Mouse (Mus musculus) lung, embryonic 16.5 days (tissue): ENCODE results near the gene Ppfibp2. TPM values are rescaled to one million over a fixed set of nuclear protein-coding genes. Genes with fewer than 3 reads are reported as not detected.

Experiments used
- ATAC-seq: fragments of 200-750 bp; cut with Nextera tagmentation; 2 replicates; pipeline ENCODE4 v1.8.0; 2017; ENCODE audit warnings: low read depth, mild to moderate bottlenecking, moderate library complexity
- H3K27ac ChIP-seq: fragments of 300-500 bp; sonication (generic); 2 replicates; pipeline ENCODE4 v1.5.1; 2014; ENCODE audit warnings: mild to moderate bottlenecking, control low read depth, low read length
- H3K27me3 ChIP-seq: fragments of 300-500 bp; sonication (generic); 2 replicates; pipeline ENCODE4 v1.6.1; 2014; ENCODE audit warnings: low read depth, low read length, mixed read lengths; ENCODE audit not compliant: control insufficient read depth, insufficient read depth
- H3K36me3 ChIP-seq: fragments of 300-500 bp; sonication (generic); 2 replicates; pipeline ENCODE4 v1.6.1; 2014; ENCODE audit warnings: low read length; ENCODE audit not compliant: control insufficient read depth, insufficient read depth
- H3K4me1 ChIP-seq: fragments of 300-500 bp; sonication (generic); replicated peaks from 2 replicates; pipeline ENCODE4 v1.6.1; 2014; ENCODE audit warnings: low read length, mixed read lengths; ENCODE audit not compliant: control insufficient read depth, insufficient read depth
- H3K4me2 ChIP-seq: fragments of 300-500 bp; sonication (generic); 2 replicates; pipeline ENCODE4 v1.6.1; 2014; ENCODE audit warnings: low read depth, low read length, control low read depth
- H3K4me3 ChIP-seq: fragments of 300-500 bp; sonication (generic); 2 replicates; pipeline ENCODE4 v1.5.1; 2014; ENCODE audit warnings: mild to moderate bottlenecking, low read length, control low read depth
- H3K9ac ChIP-seq: fragments of 300-500 bp; sonication (generic); 2 replicates; pipeline ENCODE4 v1.6.1; 2014; ENCODE audit warnings: low read length, control low read depth
- H3K9me3 ChIP-seq: fragments of 300-500 bp; sonication (generic); 2 replicates; pipeline ENCODE4 v1.6.1; 2016; ENCODE audit warnings: low read length; ENCODE audit not compliant: control insufficient read depth
- WGBS: fragments of 180-500 bp; shearing (Covaris S2); extraction: QIAGEN DNeasy Blood & Tissue Kit; methylation state at CpG from one replicate; pipeline ENCODE4 v1.1.7; 2014; 5-methylcytosine and 5-hydroxymethylcytosine counted together
- polyA plus RNA-seq: library from polyadenylated mRNA; unstranded; fragments of >200 nt; fragmentation: Nextera tagmentation; extraction: Ambion mirVana; gene quantifications from 2 replicates; pipeline ENCODE4 v1.2.1, GENCODE M21; 2015

The Ppfibp2 gene
- polyA plus RNA-seq, result 9.2 and 9.7 TPM in 2 replicates

GRCm38 (mm10) chr7:107594857-107595402, at the start of gene Ppfibp2:
Ppfibp2 (plus strand) TSS chr7:107595207.
- 1% methylated on average over 22 of the region's 24 CpGs for WGBS
- no peaks in the 10 kb centered on the region for H3K36me3 ChIP-seq
- ATAC-seq, result peak; percentile 98
- H3K4me3 ChIP-seq, result peak within 1 kb of the TSS; percentile 65
- H3K4me2 ChIP-seq, result peak within 1 kb of the TSS; percentile 82
- no peaks in the 10 kb centered on the region for H3K9me3 ChIP-seq
- peak within 1 kb of the TSS; percentile 68 for H3K27ac ChIP-seq
- H3K9ac ChIP-seq, result peak within 1 kb of the TSS; percentile 63
- no peaks in the 10 kb centered on the region; the same call in none of the 2 replicates for H3K4me1 ChIP-seq
- no peaks in the 10 kb centered on the region for H3K27me3 ChIP-seq

GRCm38 (mm10) chr7:107547872-107548271, 47.1 kb upstream of the Ppfibp2 start:
- Histone ChIP-seq H3K27ac (no peak overlapping the region), H3K4me1 (no peaks in the 10 kb centered on the region), H3K4me3 (no peak overlapping the region), H3K9ac (no peak overlapping the region), H3K36me3 (no peaks in the 10 kb centered on the region), H3K4me2 (no peak overlapping the region), H3K9me3 (no peaks in the 10 kb centered on the region), H3K27me3 (no peaks in the 10 kb centered on the region)
- 86% methylated on average over 3 of the region's 3 CpGs for WGBS
- no peak for ATAC-seq

- ATAC-seq, result no peak
- H3K4me1 ChIP-seq, result no peaks in the 10 kb centered on the region
- H3K27ac ChIP-seq, result no peak overlapping the region
- H3K9me3 ChIP-seq, result no peaks in the 10 kb centered on the region
- H3K9ac ChIP-seq, result no peak overlapping the region
- no peaks in the 10 kb centered on the region for H3K36me3 ChIP-seq
- WGBS, result 53% methylated on average over 1 of the region's 1 CpGs
- no peak overlapping the region for H3K4me2 ChIP-seq
- H3K4me3 ChIP-seq, result no peak overlapping the region
- no peaks in the 10 kb centered on the region for H3K27me3 ChIP-seq
These were observed 41.5 kb upstream of the Ppfibp2 start for GRCm38 (mm10) chr7:107553461-107553860.

GRCm38 (mm10) chr7:107555906-107556305, 39.1 kb upstream of the Ppfibp2 start:
- WGBS, result 89% methylated on average over 3 of the region's 3 CpGs
- Histone ChIP-seq H3K4me1 (no peaks in the 10 kb centered on the region), H3K4me3 (no peak overlapping the region), H3K36me3 (no peaks in the 10 kb centered on the region), H3K27ac (no peak overlapping the region), H3K27me3 (no peaks in the 10 kb centered on the region), H3K9ac (no peak overlapping the region), H3K9me3 (no peaks in the 10 kb centered on the region), H3K4me2 (no peak overlapping the region)
- ATAC-seq, result no peak

GRCm38 (mm10) chr7:107560675-107561074, 34.3 kb upstream of the Ppfibp2 start:
- Histone ChIP-seq H3K27me3 (no peaks in the 10 kb centered on the region), H3K27ac (no peak overlapping the region), H3K9me3 (no peaks in the 10 kb centered on the region), H3K36me3 (no peaks in the 10 kb centered on the region), H3K4me1 (no peaks in the 10 kb centered on the region), H3K4me2 (no peak overlapping the region), H3K4me3 (no peak overlapping the region), H3K9ac (no peak overlapping the region)
- 50% methylated on average over 2 of the region's 2 CpGs for WGBS
- no peak for ATAC-seq

GRCm38 (mm10) chr7:107561584-107561983, 33.4 kb upstream of the Ppfibp2 start:
- H3K9me3 ChIP-seq, result no peaks in the 10 kb centered on the region
- ATAC-seq, result no peak
- no peak overlapping the region for H3K4me2 ChIP-seq
- no peaks in the 10 kb centered on the region for H3K27me3 ChIP-seq
- 70% methylated on average over 3 of the region's 3 CpGs for WGBS
- no peaks in the 10 kb centered on the region for H3K4me1 ChIP-seq
- H3K9ac ChIP-seq, result no peak overlapping the region
- no peak overlapping the region for H3K4me3 ChIP-seq
- no peaks in the 10 kb centered on the region for H3K36me3 ChIP-seq
- H3K27ac ChIP-seq, result no peak overlapping the region

- no peak for ATAC-seq
These were observed 31.3 kb upstream of the Ppfibp2 start for GRCm38 (mm10) chr7:107563727-107564126.

GRCm38 (mm10) chr7:107567261-107567671, 27.7 kb upstream of the Ppfibp2 start, which contains the start of gene Olfml1:
Olfml1 (plus strand) TSS chr7:107567446.
- ATAC-seq, result peak; percentile 97
- Histone ChIP-seq H3K4me1 (no peaks in the 10 kb centered on the region), H3K9ac (peak within 1 kb of the TSS; percentile 56), H3K4me3 (peak within 1 kb of the TSS; percentile 42), H3K4me2 (peak within 1 kb of the TSS; percentile 54), H3K27me3 (no peaks in the 10 kb centered on the region), H3K27ac (peak within 1 kb of the TSS; percentile 85), H3K36me3 (peaks cover 5% of the 10 kb centered on the region), H3K9me3 (peaks cover 3% of the 10 kb centered on the region; the same call in 1 of the 2 replicates)
- 29% methylated on average over 7 of the region's 7 CpGs for WGBS

More at GRCm38 (mm10) chr7:107563727-107564126, 31.3 kb upstream of the Ppfibp2 start:
- no peak overlapping the region for H3K4me2 ChIP-seq
- no peak overlapping the region for H3K4me3 ChIP-seq
- H3K9me3 ChIP-seq, result no peaks in the 10 kb centered on the region
- no peak overlapping the region for H3K27ac ChIP-seq
- no peaks in the 10 kb centered on the region for H3K36me3 ChIP-seq
- no peak overlapping the region for H3K9ac ChIP-seq
- no peaks in the 10 kb centered on the region for H3K27me3 ChIP-seq
- 54% methylated on average over 2 of the region's 2 CpGs for WGBS
- H3K4me1 ChIP-seq, result no peaks in the 10 kb centered on the region

GRCm38 (mm10) chr7:107567674-107568073, 27.3 kb upstream of the Ppfibp2 start:
- no peak for ATAC-seq
- no peaks in the 10 kb centered on the region for H3K27me3 ChIP-seq
- peak overlapping the region; percentile 56 for H3K9ac ChIP-seq

More at GRCm38 (mm10) chr7:107567674-107568073, 27.3 kb upstream of the Ppfibp2 start:
- Histone ChIP-seq H3K4me3 (peak overlapping the region; percentile 42), H3K27ac (peak overlapping the region; percentile 85), H3K4me2 (peak overlapping the region; percentile 49), H3K36me3 (peaks cover 8% of the 10 kb centered on the region), H3K9me3 (peaks cover 3% of the 10 kb centered on the region; the same call in 1 of the 2 replicates), H3K4me1 (no peaks in the 10 kb centered on the region)
- 52% methylated on average over 5 of the region's 5 CpGs for WGBS
